Mouse (Mus musculus): ENCODE measurements around the gene Rab3gap1. TPM values are rescaled to one million over a fixed set of nuclear protein-coding genes. Genes with fewer than 3 reads are reported as not detected.

Rab3gap1 gene
- total and polyA plus RNA-seq, 3 experiments: 11.4 to 36.2 (median 34.1) TPM

DNA sequence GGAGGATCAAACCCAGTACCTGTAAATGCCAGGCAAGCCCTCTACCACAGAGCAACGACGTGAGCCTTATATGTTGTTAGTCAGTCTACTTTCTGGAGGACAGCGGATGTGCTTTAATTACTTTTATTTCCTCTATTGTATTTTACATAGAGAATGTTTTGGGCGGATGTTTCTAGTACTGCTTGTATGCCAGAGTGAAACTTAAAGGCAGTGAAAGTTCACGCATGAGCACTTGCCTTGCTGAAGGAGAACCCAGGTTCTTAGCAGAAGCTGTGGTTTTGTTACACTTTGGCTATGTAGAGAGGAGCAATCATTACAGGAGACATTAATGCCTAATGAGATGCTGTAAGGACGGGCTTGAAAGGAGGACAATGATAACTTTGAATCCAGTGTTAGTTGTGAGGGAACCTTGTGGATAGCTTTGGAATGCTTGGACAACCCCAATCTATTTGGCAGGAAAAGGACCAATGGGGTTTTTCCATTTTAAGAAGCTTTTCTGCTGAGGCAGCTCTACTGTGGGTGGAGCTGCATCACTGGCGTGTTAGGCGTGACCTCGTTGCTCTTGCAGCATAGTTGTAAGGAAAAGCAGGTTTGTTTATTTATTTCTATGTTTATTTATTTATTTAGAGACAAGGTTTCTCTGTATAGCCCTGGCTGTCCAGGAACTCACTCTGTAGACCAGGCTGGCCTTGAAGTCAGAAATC, 9.5 kb upstream of the Rab3gap1 start:
- 64% methylated on average over 9 of the region's 9 CpGs for WGBS
- Histone ChIP-seq H3K27me3 (ENCODE audit: control insufficient read depth, insufficient read depth, low read length) (no peaks in the 10 kb centered on the region), H3K27ac (no peak overlapping the region), H3K4me1 (ENCODE audit: control insufficient read depth, insufficient read depth, low read length) (no peaks in the 10 kb centered on the region), H3K36me3 (ENCODE audit: control insufficient read depth, insufficient read depth, low read length) (no peaks in the 10 kb centered on the region), H3K9ac (ENCODE audit: low read depth, low read length) (no peak overlapping the region), H3K79me2 (replicated peaks; ENCODE audit: control insufficient read depth, insufficient read depth, low read length) (no peaks in the 10 kb centered on the region), H3K4me3 (no peak overlapping the region)
- intact Hi-C loops (cut with DNase I): no loop called here
- peak in 1 of 2 experiments; percentile 11 for DNase-seq
- no peak for TF ChIP-seq POLR2A (IDR thresholded peaks at IDR 0.05; ENCODE audit: insufficient read depth, low read depth, low read length)
- no peak for TF ChIP-seq CTCF (IDR thresholded peaks at IDR 0.05)
- TF ChIP-seq EP300 (IDR thresholded peaks at IDR 0.05; ENCODE audit: insufficient read depth, low read depth, low read length): no peak

DNA sequence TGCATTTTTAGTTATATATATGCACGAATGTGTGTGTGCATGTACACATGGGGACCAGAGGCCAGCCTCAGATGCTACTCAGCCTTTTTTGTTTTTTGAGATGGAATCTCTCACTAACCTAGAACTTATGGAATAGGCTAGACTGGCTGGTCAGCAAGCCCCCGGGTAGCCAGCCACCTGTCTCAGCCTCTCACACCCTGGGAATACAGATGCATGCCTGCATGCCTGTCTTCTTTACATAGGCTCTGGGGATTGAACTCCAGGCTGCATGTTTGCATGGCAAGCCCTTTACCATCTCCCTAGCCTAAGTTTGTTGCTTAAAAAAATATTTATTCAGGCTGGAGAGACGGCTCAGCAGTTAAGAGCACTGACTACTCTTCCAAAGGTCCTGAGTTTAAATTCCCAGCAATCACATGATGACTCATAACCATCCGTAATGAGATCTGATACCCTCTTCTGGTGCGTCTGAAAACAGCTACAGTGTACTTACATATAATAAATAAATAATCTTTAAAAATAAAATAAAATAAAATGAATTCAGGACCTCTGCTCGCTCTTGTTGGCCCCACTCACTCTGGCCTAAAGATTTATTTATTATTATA, 8.7 kb upstream of the Rab3gap1 start:
- Histone ChIP-seq H3K36me3 (ENCODE audit: control insufficient read depth, insufficient read depth, low read length) (no peaks in the 10 kb centered on the region), H3K27me3 (ENCODE audit: control insufficient read depth, insufficient read depth, low read length) (no peaks in the 10 kb centered on the region), H3K79me2 (replicated peaks; ENCODE audit: control insufficient read depth, insufficient read depth, low read length) (no peaks in the 10 kb centered on the region), H3K4me3 (no peak overlapping the region), H3K9ac (ENCODE audit: low read depth, low read length) (no peak overlapping the region), H3K4me1 (ENCODE audit: control insufficient read depth, insufficient read depth, low read length) (no peaks in the 10 kb centered on the region), H3K27ac (no peak overlapping the region)
- DNase-seq: no peak
- no peak for TF ChIP-seq POLR2A (IDR thresholded peaks at IDR 0.05; ENCODE audit: insufficient read depth, low read depth, low read length)
- intact Hi-C loops (cut with DNase I): no loop called here
- WGBS: 64% methylated on average over 6 of the region's 6 CpGs

- H3K9ac ChIP-seq (ENCODE audit: low read depth, low read length): no peak overlapping the region
- 93% methylated on average over 4 of the region's 4 CpGs for WGBS
- H3K27ac ChIP-seq: no peak overlapping the region
- no peak overlapping the region for H3K4me3 ChIP-seq
- TF ChIP-seq CTCF (IDR thresholded peaks at IDR 0.05) (no peak), EP300 (IDR thresholded peaks at IDR 0.05; ENCODE audit: insufficient read depth, low read depth, low read length) (no peak), POLR2A (IDR thresholded peaks at IDR 0.05; ENCODE audit: insufficient read depth, low read depth, low read length) (no peak)
- H3K4me1 ChIP-seq (ENCODE audit: control insufficient read depth, insufficient read depth, low read length): no peaks in the 10 kb centered on the region
- intact Hi-C loops (cut with DNase I): no loop called here
- no peaks in the 10 kb centered on the region for H3K79me2 ChIP-seq (replicated peaks; ENCODE audit: control insufficient read depth, insufficient read depth, low read length)
- H3K27me3 ChIP-seq (ENCODE audit: control insufficient read depth, insufficient read depth, low read length): no peaks in the 10 kb centered on the region
- H3K36me3 ChIP-seq (ENCODE audit: control insufficient read depth, insufficient read depth, low read length): no peaks in the 10 kb centered on the region
- DNase-seq: no peak
These were observed 8.1 kb upstream of the Rab3gap1 start for GRCm38 (mm10) chr1:127860492-127860891.

GRCm38 (mm10) chr1:127861900-127862299, 6.7 kb upstream of the Rab3gap1 start:
- no peak for DNase-seq
- Histone ChIP-seq H3K9ac (ENCODE audit: low read depth, low read length) (no peak overlapping the region), H3K79me2 (replicated peaks; ENCODE audit: control insufficient read depth, insufficient read depth, low read length) (no peaks in the 10 kb centered on the region), H3K27me3 (ENCODE audit: control insufficient read depth, insufficient read depth, low read length) (no peaks in the 10 kb centered on the region), H3K4me3 (no peak overlapping the region), H3K36me3 (ENCODE audit: control insufficient read depth, insufficient read depth, low read length) (no peaks in the 10 kb centered on the region), H3K27ac (no peak overlapping the region), H3K4me1 (ENCODE audit: control insufficient read depth, insufficient read depth, low read length) (no peaks in the 10 kb centered on the region)
- WGBS: 76% methylated on average over 5 of the region's 5 CpGs
- no peak for TF ChIP-seq CTCF (IDR thresholded peaks at IDR 0.05)
- no peak for TF ChIP-seq POLR2A (IDR thresholded peaks at IDR 0.05; ENCODE audit: insufficient read depth, low read depth, low read length)
- no peak for TF ChIP-seq EP300 (IDR thresholded peaks at IDR 0.05; ENCODE audit: insufficient read depth, low read depth, low read length)
- intact Hi-C loops (cut with DNase I): no loop called here

GRCm38 (mm10) chr1:127863806-127864205, 4.8 kb upstream of the Rab3gap1 start:
- TF ChIP-seq CTCF (IDR thresholded peaks at IDR 0.05) (no peak), POLR2A (IDR thresholded peaks at IDR 0.05; ENCODE audit: insufficient read depth, low read depth, low read length) (no peak), EP300 (IDR thresholded peaks at IDR 0.05; ENCODE audit: insufficient read depth, low read depth, low read length) (no peak)
- WGBS: 67% methylated on average over 7 of the region's 7 CpGs
- H3K9ac ChIP-seq (ENCODE audit: low read depth, low read length): no peak overlapping the region

DNA sequence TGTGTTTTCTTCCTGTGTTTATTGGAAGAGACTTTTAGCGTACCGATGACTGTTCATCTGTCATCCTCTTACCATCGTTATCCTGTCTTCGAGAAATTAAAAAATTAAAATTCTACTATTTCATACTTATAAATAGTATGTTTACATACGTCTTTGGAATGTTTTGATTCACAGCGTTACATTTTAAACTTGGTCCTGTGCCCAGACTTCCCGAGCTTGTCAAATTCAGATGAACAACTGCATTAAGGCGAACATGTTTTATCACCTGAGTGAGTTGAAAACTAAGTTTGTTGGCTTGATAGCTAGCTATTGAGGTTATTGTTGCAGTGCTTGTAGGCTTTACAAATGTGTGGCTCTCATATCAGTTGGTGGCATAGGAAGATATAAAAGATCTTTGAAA, 703 bp downstream of the Rab3gap1 start:
- WGBS: 18% methylated on average over 8 of the region's 8 CpGs
- Histone ChIP-seq H3K27me3 (ENCODE audit: control insufficient read depth, insufficient read depth, low read length) (no peaks in the 10 kb centered on the region), H3K4me3 (peak overlapping the region; percentile 81), H3K9ac (ENCODE audit: low read depth, low read length) (peak overlapping the region; percentile 74), H3K36me3 (ENCODE audit: control insufficient read depth, insufficient read depth, low read length) (peaks cover 4% of the 10 kb centered on the region), H3K4me1 (ENCODE audit: control insufficient read depth, insufficient read depth, low read length) (peaks cover 1% of the 10 kb centered on the region), H3K27ac (peak overlapping the region; percentile 88; the same call in 1 of the 2 replicates), H3K79me2 (replicated peaks; ENCODE audit: control insufficient read depth, insufficient read depth, low read length) (peaks cover 3% of the 10 kb centered on the region; the same call in 1 of the 2 replicates)
- TF ChIP-seq POLR2A (IDR thresholded peaks at IDR 0.05; ENCODE audit: insufficient read depth, low read depth, low read length) (no peak), CTCF (IDR thresholded peaks at IDR 0.05) (no peak), EP300 (IDR thresholded peaks at IDR 0.05; ENCODE audit: insufficient read depth, low read depth, low read length) (no peak)
- no peak for DNase-seq
- intact Hi-C loops (cut with DNase I): loop anchor here (5.0 kb wide), 2 partner anchors 97 to 233 kb away; partner anchors contain the start of genes Ccnt2, R3hdm1 and Zranb3

More at GRCm38 (mm10) chr1:127863806-127864205, 4.8 kb upstream of the Rab3gap1 start:
- no peaks in the 10 kb centered on the region for H3K79me2 ChIP-seq (replicated peaks; ENCODE audit: control insufficient read depth, insufficient read depth, low read length)
- H3K27ac ChIP-seq: no peak overlapping the region
- H3K36me3 ChIP-seq (ENCODE audit: control insufficient read depth, insufficient read depth, low read length): no peaks in the 10 kb centered on the region
- DNase-seq: no peak
- H3K4me3 ChIP-seq: no peak overlapping the region
- peaks cover 1% of the 10 kb centered on the region for H3K4me1 ChIP-seq (ENCODE audit: control insufficient read depth, insufficient read depth, low read length)
- no peaks in the 10 kb centered on the region for H3K27me3 ChIP-seq (ENCODE audit: control insufficient read depth, insufficient read depth, low read length)
- intact Hi-C loops (cut with DNase I): no loop called here

Measured in heart, adult 2 months (tissue).